Mouse (Mus musculus): ENCODE measurements around the gene Xpo6.
A peak's percentile ranks its signal among the peaks of the same experiment; 100 is the strongest.

Xpo6 gene

GRCm38 (mm10) chr7:126200178-126200996 lies at the start of gene Xpo6:
TSS of gene Xpo6 (minus strand) at chr7:126200501.
- DNase-seq (ENCODE audit: low spot score in 2 of 2): peak; percentile 92

GRCm38 (mm10) chr7:126249986-126250385 lies 49.7 kb upstream of the Xpo6 start:
- DNase-seq (ENCODE audit: low spot score in 2 of 2): no peak

GRCm38 (mm10) chr7:126249146-126249545 lies 48.8 kb upstream of the Xpo6 start:
- no peak for DNase-seq (ENCODE audit: low spot score in 2 of 2)

- no peak for DNase-seq (ENCODE audit: low spot score in 2 of 2)
Measured at GRCm38 (mm10) chr7:126248641-126249141, 48.4 kb upstream of the Xpo6 start.

- peak; percentile 47 to 57 for DNase-seq (ENCODE audit: low spot score in 2 of 2)
Measured at GRCm38 (mm10) chr7:126248088-126248487, 47.8 kb upstream of the Xpo6 start.

- no peak for DNase-seq (ENCODE audit: low spot score in 2 of 2)
Measured at GRCm38 (mm10) chr7:126244168-126244750, 44.0 kb upstream of the Xpo6 start.

- DNase-seq (ENCODE audit: low spot score in 2 of 2): no peak
Measured at GRCm38 (mm10) chr7:126240814-126241360, 40.6 kb upstream of the Xpo6 start.

GRCm38 (mm10) chr7:126236794-126237192 lies 36.5 kb upstream of the Xpo6 start:
- DNase-seq (ENCODE audit: low spot score in 2 of 2): no peak

- DNase-seq (ENCODE audit: low spot score in 2 of 2): no peak
Measured at GRCm38 (mm10) chr7:126236083-126236793, 35.9 kb upstream of the Xpo6 start.

GRCm38 (mm10) chr7:126234611-126235010 lies 34.3 kb upstream of the Xpo6 start:
- DNase-seq (ENCODE audit: low spot score in 2 of 2): no peak

GRCm38 (mm10) chr7:126232345-126233071 lies 32.2 kb upstream of the Xpo6 start:
- no peak for DNase-seq (ENCODE audit: low spot score in 2 of 2)

GRCm38 (mm10) chr7:126230357-126231148 lies 30.3 kb upstream of the Xpo6 start:
- DNase-seq (ENCODE audit: low spot score in 2 of 2): no peak

- no peak for DNase-seq (ENCODE audit: low spot score in 2 of 2)
Measured at GRCm38 (mm10) chr7:126226136-126226535, 25.8 kb upstream of the Xpo6 start.

GRCm38 (mm10) chr7:126222753-126223152 lies 22.5 kb upstream of the Xpo6 start:
- no peak for DNase-seq (ENCODE audit: low spot score in 2 of 2)

- no peak for DNase-seq (ENCODE audit: low spot score in 2 of 2)
Measured at GRCm38 (mm10) chr7:126220611-126221010, 20.3 kb upstream of the Xpo6 start.

GRCm38 (mm10) chr7:126218311-126218710 lies 18.0 kb upstream of the Xpo6 start:
- DNase-seq (ENCODE audit: low spot score in 2 of 2): no peak

- DNase-seq (ENCODE audit: low spot score in 2 of 2): peak; percentile 80 to 82
Measured at GRCm38 (mm10) chr7:126216867-126217266, 16.6 kb upstream of the Xpo6 start.

GRCm38 (mm10) chr7:126210856-126211255 lies 10.6 kb upstream of the Xpo6 start:
- no peak for DNase-seq (ENCODE audit: low spot score in 2 of 2)

- DNase-seq (ENCODE audit: low spot score in 2 of 2): no peak
Measured at GRCm38 (mm10) chr7:126200997-126201345, 670 bp upstream of the Xpo6 start.

- DNase-seq (ENCODE audit: low spot score in 2 of 2): peak in 1 of 2 experiments; percentile 41
Measured at GRCm38 (mm10) chr7:126199691-126200102, 604 bp downstream of the Xpo6 start.

- DNase-seq (ENCODE audit: low spot score in 2 of 2): no peak
Measured at GRCm38 (mm10) chr7:126198926-126199325, 1.4 kb downstream of the Xpo6 start.
